Mouse (Mus musculus) lung, adult 10 weeks (tissue): ENCODE data around the gene Tdg. TPM values are rescaled to one million over a fixed set of nuclear protein-coding genes. Genes with fewer than 3 reads are reported as not detected.

ENCODE experiments used
- polyA plus RNA-seq: library from polyadenylated mRNA; stranded (reverse); fragments of 350-450 nt; fragmentation: Illumina TruSeq; extraction: RNeasy Lipid Tissue Mini Kit (QIAGEN cat#74804); gene quantifications from one replicate; pipeline ENCODE4 v1.2.3, GENCODE M21; 2014; ENCODE audit warnings: low read depth, low replicate concordance; ENCODE audit not compliant: insufficient read depth

Gene Tdg
- 17.1 TPM for polyA plus RNA-seq

GRCm38 (mm10) chr10:82629586-82630255 lies at the start of gene Tdg:
Gene Tdg (plus strand): TSS chr10:82629828.

GRCm38 (mm10) chr10:82622671-82623552 lies 6.7 kb upstream of the Tdg start, which contains the start of gene 1190007I07Rik:
Gene 1190007I07Rik (minus strand): TSS chr10:82623228.

GRCm38 (mm10) chr10:82690494-82690893 lies 60.9 kb downstream of the Tdg start, which contains the start of gene Glt8d2:
Gene Glt8d2 (minus strand): TSS chr10:82690650.

GRCm38 (mm10) chr10:82695956-82696355 lies 66.3 kb downstream of the Tdg start, which contains the start of gene Hcfc2:
Gene Hcfc2 (plus strand): TSS chr10:82696160.

Other genes with a start within 250 kb of the Tdg start
- gene Gm1553, start 137.2 kb upstream of the Tdg start, polyA plus RNA-seq, result not detected
- gene 1190007I07Rik, start 6.6 kb upstream of the Tdg start, polyA plus RNA-seq, result 16.9 TPM
- gene Glt8d2, start 60.8 kb downstream of the Tdg start, polyA plus RNA-seq, result 5.0 TPM
- 9.2 TPM for gene Hcfc2, start 66.3 kb downstream of the Tdg start, polyA plus RNA-seq
- gene Nfyb, start 134.3 kb downstream of the Tdg start, polyA plus RNA-seq, result 13.6 TPM
- gene Txnrd1, start 204.1 kb downstream of the Tdg start, polyA plus RNA-seq, result 26.5 TPM
- not detected for gene Eid3, start 236.8 kb downstream of the Tdg start, polyA plus RNA-seq